Mouse (Mus musculus) intestine, embryonic 14.5 days (tissue): ENCODE data around the gene Slc38a9. TPM values are rescaled to one million over a fixed set of nuclear protein-coding genes. Genes with fewer than 3 reads are reported as not detected.
A peak's percentile ranks its signal among the peaks of the same experiment; 100 is the strongest.

ENCODE experiments used
- ATAC-seq: fragments of 200-750 bp; cut with Nextera tagmentation; replicated peaks from 2 replicates; pipeline ENCODE4 v1.8.0; 2017; ENCODE audit warnings: low read depth, moderate number of reproducible peaks, moderate TSS enrichment, moderate library complexity; ENCODE audit not compliant: low FRiP score, low TSS enrichment
- DNase-seq: peaks from one replicate; pipeline ENCODE4 v3.0.0-alpha.2; 2018; ENCODE audit warnings: low spot score
- H3K27ac ChIP-seq: fragments of 300-500 bp; sonication (generic); 2 replicates; pipeline ENCODE4 v1.5.1; 2014; ENCODE audit warnings: low read depth, mild to moderate bottlenecking, control low read depth
- H3K27me3 ChIP-seq: fragments of 300-500 bp; sonication (generic); replicated peaks from 2 replicates; pipeline ENCODE4 v1.6.1; 2014; ENCODE audit warnings: low read length, control low read depth; ENCODE audit not compliant: control insufficient read depth, insufficient read depth
- H3K36me3 ChIP-seq: fragments of 300-500 bp; sonication (generic); 2 replicates; pipeline ENCODE4 v1.6.1; 2014; ENCODE audit warnings: low read length, control low read depth; ENCODE audit not compliant: control insufficient read depth, insufficient read depth
- H3K4me1 ChIP-seq: fragments of 300-500 bp; sonication (generic); replicated peaks from 2 replicates; pipeline ENCODE4 v1.6.1; 2014; ENCODE audit warnings: low read length, control low read depth, mixed read lengths; ENCODE audit not compliant: control insufficient read depth, insufficient read depth
- H3K4me2 ChIP-seq: fragments of 300-500 bp; sonication (generic); 2 replicates; pipeline ENCODE4 v1.6.1; 2014; ENCODE audit warnings: low read length
- H3K4me3 ChIP-seq: fragments of 300-500 bp; sonication (generic); 2 replicates; pipeline ENCODE4 v1.5.1; 2014; ENCODE audit warnings: low read depth, low read length, control low read depth, mixed read lengths
- H3K9ac ChIP-seq: fragments of 300-500 bp; sonication (generic); 2 replicates; pipeline ENCODE4 v1.6.1; 2014; ENCODE audit warnings: mild to moderate bottlenecking, low read length
- H3K9me3 ChIP-seq: fragments of 300-500 bp; sonication (generic); 2 replicates; pipeline ENCODE4 v1.6.1; 2016; ENCODE audit warnings: low read length, control low read depth; ENCODE audit not compliant: control insufficient read depth
- WGBS: fragments of 180-500 bp; shearing (Covaris S2); extraction: QIAGEN DNeasy Blood & Tissue Kit; methylation state at CpG from one replicate; pipeline ENCODE4 v1.1.7; 2014; 5-methylcytosine and 5-hydroxymethylcytosine counted together
- polyA plus RNA-seq: library from polyadenylated mRNA; unstranded; fragments of >200 nt; fragmentation: Nextera tagmentation; extraction: Ambion mirVana; gene quantifications from 2 replicates; pipeline ENCODE4 v1.2.1, GENCODE M21; 2014

Slc38a9 gene
- polyA plus RNA-seq, result 12.1 and 13.7 TPM in 2 replicates

GRCm38 (mm10) chr13:112660574-112661381 lies at the start of gene Slc38a9:
Gene Slc38a9 (plus strand): TSS chr13:112660751.
- Histone ChIP-seq H3K4me3 (peak within 1 kb of the TSS; percentile 56), H3K4me1 (peaks cover 7% of the 10 kb centered on the region), H3K27me3 (no peaks in the 10 kb centered on the region), H3K4me2 (peak within 1 kb of the TSS; percentile 87), H3K36me3 (no peaks in the 10 kb centered on the region), H3K9me3 (no peaks in the 10 kb centered on the region), H3K9ac (peak within 1 kb of the TSS; percentile 51), H3K27ac (no peak within 1 kb of the TSS)
- whole genome bisulfite sequencing, result under 1% methylated on average over 33 of the region's 33 CpGs
- peak; percentile 97 for ATAC-seq
- peak; percentile 91 for DNase-seq

GRCm38 (mm10) chr13:112621592-112621991 lies 39.0 kb upstream of the Slc38a9 start:
- DNase-seq (no peak), ATAC-seq (no peak)
- Histone ChIP-seq H3K9me3 (no peaks in the 10 kb centered on the region), H3K4me3 (no peak overlapping the region), H3K4me1 (no peaks in the 10 kb centered on the region), H3K27me3 (no peaks in the 10 kb centered on the region), H3K4me2 (no peak overlapping the region), H3K9ac (no peak overlapping the region), H3K27ac (no peak overlapping the region), H3K36me3 (no peaks in the 10 kb centered on the region)
- 49% methylated on average over 3 of the region's 3 CpGs for whole genome bisulfite sequencing

- Histone ChIP-seq H3K9ac (no peak overlapping the region), H3K4me1 (no peaks in the 10 kb centered on the region), H3K4me3 (no peak overlapping the region), H3K36me3 (no peaks in the 10 kb centered on the region), H3K9me3 (no peaks in the 10 kb centered on the region), H3K4me2 (no peak overlapping the region), H3K27ac (no peak overlapping the region), H3K27me3 (no peaks in the 10 kb centered on the region)
- no peak for ATAC-seq
- no peak for DNase-seq
- 63% methylated on average over 7 of the region's 7 CpGs for WGBS
These were observed 36.9 kb upstream of the Slc38a9 start for GRCm38 (mm10) chr13:112623656-112624055.

GRCm38 (mm10) chr13:112624622-112625021 lies 35.9 kb upstream of the Slc38a9 start:
- no peak overlapping the region for H3K4me2 ChIP-seq
- H3K36me3 ChIP-seq, result no peaks in the 10 kb centered on the region
- ATAC-seq, result no peak
- H3K4me3 ChIP-seq, result no peak overlapping the region
- H3K27ac ChIP-seq, result no peak overlapping the region
- H3K9ac ChIP-seq, result no peak overlapping the region
- WGBS, result 77% methylated on average over 3 of the region's 3 CpGs
- H3K9me3 ChIP-seq, result no peaks in the 10 kb centered on the region
- no peaks in the 10 kb centered on the region for H3K4me1 ChIP-seq
- no peaks in the 10 kb centered on the region for H3K27me3 ChIP-seq
- DNase-seq, result no peak

- H3K9me3 ChIP-seq, result no peaks in the 10 kb centered on the region
- no peak overlapping the region for H3K9ac ChIP-seq
- no peak overlapping the region for H3K4me2 ChIP-seq
- no peaks in the 10 kb centered on the region for H3K36me3 ChIP-seq
- H3K4me3 ChIP-seq, result no peak overlapping the region
- H3K4me1 ChIP-seq, result no peaks in the 10 kb centered on the region
- no peak overlapping the region for H3K27ac ChIP-seq
- no peak for ATAC-seq
- H3K27me3 ChIP-seq, result no peaks in the 10 kb centered on the region
- DNase-seq, result no peak
These were observed 35.0 kb upstream of the Slc38a9 start for GRCm38 (mm10) chr13:112625566-112625965.

GRCm38 (mm10) chr13:112635174-112635837 lies 25.2 kb upstream of the Slc38a9 start:
- Histone ChIP-seq H3K4me2 (no peak overlapping the region), H3K9ac (no peak overlapping the region), H3K9me3 (no peaks in the 10 kb centered on the region), H3K27me3 (no peaks in the 10 kb centered on the region), H3K27ac (no peak overlapping the region), H3K36me3 (no peaks in the 10 kb centered on the region), H3K4me3 (no peak overlapping the region), H3K4me1 (no peaks in the 10 kb centered on the region)
- DNase-seq (no peak), ATAC-seq (no peak)
- WGBS, result 72% methylated on average over 7 of the region's 7 CpGs

- DNase-seq, result no peak
- Histone ChIP-seq H3K4me3 (no peak overlapping the region), H3K4me2 (no peak overlapping the region), H3K36me3 (no peaks in the 10 kb centered on the region), H3K9ac (no peak overlapping the region), H3K9me3 (no peaks in the 10 kb centered on the region), H3K27ac (no peak overlapping the region), H3K4me1 (no peaks in the 10 kb centered on the region), H3K27me3 (no peaks in the 10 kb centered on the region)
- no peak for ATAC-seq
- 53% methylated on average over 3 of the region's 3 CpGs for WGBS
These were observed 24.1 kb upstream of the Slc38a9 start for GRCm38 (mm10) chr13:112636498-112636897.

- no peak overlapping the region for H3K4me3 ChIP-seq
- H3K27ac ChIP-seq, result no peak overlapping the region
- H3K9me3 ChIP-seq, result no peaks in the 10 kb centered on the region
- H3K9ac ChIP-seq, result no peak overlapping the region
- 73% methylated on average over 4 of the region's 4 CpGs for WGBS
- H3K4me2 ChIP-seq, result no peak overlapping the region
- H3K4me1 ChIP-seq, result no peaks in the 10 kb centered on the region
- ATAC-seq (no peak), DNase-seq (no peak)
- H3K36me3 ChIP-seq, result no peaks in the 10 kb centered on the region
- no peaks in the 10 kb centered on the region for H3K27me3 ChIP-seq
These were observed 21.4 kb upstream of the Slc38a9 start for GRCm38 (mm10) chr13:112639111-112639510.
